Mouse (Mus musculus) liver, embryonic 13.5 days (tissue): ENCODE results near the gene 2610528A11Rik. TPM values are rescaled to one million over a fixed set of nuclear protein-coding genes. Genes with fewer than 3 reads are reported as not detected.

Experiments
- ATAC-seq: fragments of 200-750 bp; cut with Nextera tagmentation; 2 replicates; pipeline ENCODE4 v1.8.0; 2017; ENCODE audit warnings: low read depth, mild to moderate bottlenecking, moderate number of reproducible peaks, moderate library complexity
- DNase-seq: peaks from one replicate; pipeline ENCODE4 v3.0.0; 2022
- H3K27ac ChIP-seq: fragments of 300-500 bp; sonication (generic); 2 replicates; pipeline ENCODE4 v1.5.1; 2015; ENCODE audit warnings: moderate library complexity, mild to moderate bottlenecking, inconsistent platforms
- H3K27me3 ChIP-seq: fragments of 300-500 bp; sonication (generic); 2 replicates; pipeline ENCODE4 v1.6.1; 2015; ENCODE audit warnings: mild to moderate bottlenecking, inconsistent platforms
- H3K36me3 ChIP-seq: fragments of 300-500 bp; sonication (generic); 2 replicates; pipeline ENCODE4 v1.6.1; 2015; ENCODE audit warnings: mild to moderate bottlenecking, inconsistent platforms
- H3K4me1 ChIP-seq: fragments of 300-500 bp; sonication (generic); replicated peaks from 2 replicates; pipeline ENCODE4 v1.6.1; 2015; ENCODE audit warnings: inconsistent platforms
- H3K4me2 ChIP-seq: fragments of 300-500 bp; sonication (generic); 2 replicates; pipeline ENCODE4 v1.6.1; 2015; ENCODE audit warnings: inconsistent platforms, mild to moderate bottlenecking, moderate library complexity
- H3K4me3 ChIP-seq: fragments of 300-500 bp; sonication (generic); replicated peaks from 2 replicates; pipeline ENCODE4 v1.5.1; 2015; ENCODE audit warnings: mild to moderate bottlenecking, inconsistent platforms
- H3K9ac ChIP-seq: fragments of 300-500 bp; sonication (generic); 2 replicates; pipeline ENCODE4 v1.6.1; 2015; ENCODE audit warnings: mild to moderate bottlenecking, inconsistent platforms
- H3K9me3 ChIP-seq: fragments of 300-500 bp; sonication (generic); replicated peaks from 2 replicates; pipeline ENCODE4 v1.6.1; 2016; ENCODE audit warnings: inconsistent platforms
- WGBS: fragments of 180-500 bp; shearing (Covaris S2); methylation state at CpG from one replicate; pipeline ENCODE4 v1.1.7; 2015; ENCODE audit not compliant: insufficient replicate concordance; 5-methylcytosine and 5-hydroxymethylcytosine counted together
- polyA plus RNA-seq: library from polyadenylated mRNA; unstranded; fragments of >200 nt; fragmentation: Nextera tagmentation; extraction: Ambion mirVana; gene quantifications from 2 replicates; pipeline ENCODE4 v1.2.1, GENCODE M21; 2015

The 2610528A11Rik gene
- polyA plus RNA-seq, 1 experiment from 2014 or later: 0.18 TPM

DNA sequence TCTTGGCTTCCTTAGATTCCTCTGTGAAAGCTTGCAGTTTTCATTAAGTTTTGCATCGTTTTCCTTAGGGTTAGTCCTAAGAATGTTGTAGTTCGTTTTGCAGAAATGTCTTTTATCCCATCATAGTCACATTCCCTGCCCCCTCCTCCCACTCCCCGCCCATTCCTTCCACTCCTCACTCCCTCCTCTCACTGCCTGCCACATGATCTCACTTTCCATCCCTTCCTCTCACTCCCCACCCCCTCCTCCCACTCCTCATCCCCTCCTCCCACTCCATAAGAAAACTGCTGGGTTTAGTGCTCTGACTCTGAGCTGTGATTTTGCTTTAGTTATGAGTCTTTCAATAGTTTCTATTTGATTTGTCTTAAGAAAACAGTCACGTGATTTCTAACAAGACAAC is 30.1 kb downstream of the 2610528A11Rik start:
- no peaks in the 10 kb centered on the region for H3K36me3 ChIP-seq
- no peak overlapping the region for H3K27ac ChIP-seq
- H3K4me1 ChIP-seq: no peaks in the 10 kb centered on the region
- DNase-seq (no peak), ATAC-seq (no peak)
- no peaks in the 10 kb centered on the region; the same call in 1 of the 2 replicates for H3K9me3 ChIP-seq
- H3K4me3 ChIP-seq: no peak overlapping the region
- no peaks in the 10 kb centered on the region for H3K27me3 ChIP-seq
- H3K9ac ChIP-seq: no peak overlapping the region
- no peak overlapping the region for H3K4me2 ChIP-seq
- WGBS: 16% methylated on average over 4 of the region's 4 CpGs

DNA sequence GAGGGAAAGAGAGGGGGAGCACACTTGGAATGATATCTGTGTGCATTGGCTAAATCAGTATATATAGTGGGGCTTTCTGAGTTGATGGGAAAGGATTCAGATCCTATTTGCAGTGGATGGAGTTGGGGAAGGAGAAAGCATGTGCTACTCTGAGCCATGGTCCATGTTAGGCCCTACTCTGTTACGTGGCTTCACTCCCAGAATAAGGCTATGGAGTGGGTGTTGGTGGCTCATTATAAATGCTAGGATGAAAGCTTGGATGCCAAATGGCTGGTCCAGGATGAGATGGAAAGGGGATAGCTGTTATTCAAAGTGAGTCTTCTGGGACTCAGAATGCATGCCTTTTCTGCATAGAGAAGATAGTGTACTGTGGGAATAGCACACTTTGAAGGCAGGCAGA is 33.1 kb downstream of the 2610528A11Rik start:
- 69% methylated on average over 1 of the region's 1 CpGs for WGBS
- Histone ChIP-seq H3K27me3 (no peaks in the 10 kb centered on the region), H3K4me2 (no peak overlapping the region), H3K27ac (no peak overlapping the region), H3K4me1 (no peaks in the 10 kb centered on the region), H3K36me3 (no peaks in the 10 kb centered on the region), H3K4me3 (no peak overlapping the region), H3K9ac (no peak overlapping the region), H3K9me3 (no peaks in the 10 kb centered on the region; the same call in 1 of the 2 replicates)
- no peak for ATAC-seq
- no peak for DNase-seq

DNA sequence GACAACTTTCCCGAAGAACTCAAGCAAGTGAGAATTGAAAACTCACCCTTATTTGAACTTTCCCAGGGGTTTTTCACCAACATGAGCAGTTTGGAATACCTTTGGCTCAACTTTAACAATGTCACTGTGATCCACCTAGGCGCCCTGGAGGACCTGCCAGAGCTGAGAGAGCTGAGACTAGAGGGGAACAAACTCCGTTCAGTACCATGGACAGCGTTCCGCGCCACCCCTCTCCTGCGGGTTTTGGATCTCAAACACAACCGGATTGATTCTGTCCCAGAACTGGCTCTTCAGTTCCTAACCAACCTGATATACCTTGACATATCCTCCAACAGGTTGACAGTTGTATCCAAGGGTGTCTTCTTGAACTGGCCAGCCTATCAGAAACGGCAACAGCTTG is 45.3 kb downstream of the 2610528A11Rik start:
- WGBS: 17% methylated on average over 9 of the region's 9 CpGs
- peak; percentile 3 for DNase-seq

DNA sequence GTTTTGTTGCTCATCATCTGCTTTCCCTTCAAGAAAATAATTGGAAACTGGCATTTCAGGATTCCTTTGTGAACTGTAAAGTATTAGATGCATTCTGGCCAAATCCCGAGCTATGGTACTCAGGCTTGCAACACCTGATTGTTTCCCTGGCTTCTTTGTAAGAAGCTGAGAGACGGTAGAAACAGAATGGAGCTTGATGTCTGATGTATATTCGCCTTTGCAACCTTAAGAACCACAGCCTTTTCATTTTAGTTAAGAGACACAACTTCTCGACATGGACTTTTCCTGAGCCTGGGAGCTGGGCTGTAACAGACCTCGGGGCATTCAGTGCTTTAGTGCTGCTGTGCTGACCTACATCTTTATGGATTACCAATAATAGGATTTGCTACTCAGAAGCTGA is 46.2 kb downstream of the 2610528A11Rik start, which contains the start of gene Lrit2:
Gene Lrit2 (plus strand): TSS at position 301 of the 400 bp plus-strand sequence.
- Histone ChIP-seq H3K4me2 (no peak within 1 kb of the TSS), H3K36me3 (no peaks in the 10 kb centered on the region), H3K9me3 (no peaks in the 10 kb centered on the region), H3K27me3 (no peaks in the 10 kb centered on the region), H3K4me1 (no peaks in the 10 kb centered on the region), H3K4me3 (no peak within 1 kb of the TSS), H3K9ac (no peak within 1 kb of the TSS), H3K27ac (no peak within 1 kb of the TSS)
- no peak for DNase-seq
- WGBS: 61% methylated on average over 5 of the region's 5 CpGs
- ATAC-seq: no peak

More for the DNA sequence above, 45.3 kb downstream of the 2610528A11Rik start:
- Histone ChIP-seq H3K4me3 (no peak overlapping the region), H3K4me1 (no peaks in the 10 kb centered on the region), H3K36me3 (no peaks in the 10 kb centered on the region), H3K9ac (no peak overlapping the region), H3K9me3 (no peaks in the 10 kb centered on the region), H3K4me2 (no peak overlapping the region), H3K27me3 (no peaks in the 10 kb centered on the region), H3K27ac (no peak overlapping the region)
- no peak for ATAC-seq

DNA sequence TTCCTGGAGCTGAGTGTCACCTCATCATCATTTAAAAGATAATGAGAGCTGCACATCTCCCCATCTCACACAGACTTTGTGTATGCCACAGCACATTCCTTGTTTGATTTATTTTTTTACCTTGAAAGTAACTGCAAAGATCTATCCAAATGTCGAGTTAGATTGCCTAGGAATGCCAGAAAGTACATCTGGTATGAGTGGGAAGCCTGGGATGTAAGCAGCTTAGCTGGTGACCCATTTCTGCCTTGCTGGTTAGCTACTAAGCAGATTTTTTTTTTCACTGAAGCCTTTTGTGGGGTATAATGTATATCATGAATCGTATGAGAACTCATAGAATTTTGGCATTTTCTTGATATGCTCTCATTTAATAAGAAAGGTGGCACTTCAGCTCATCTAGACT is 47.2 kb downstream of the 2610528A11Rik start:
- Histone ChIP-seq H3K4me3 (no peak overlapping the region), H3K9me3 (no peaks in the 10 kb centered on the region), H3K27ac (no peak overlapping the region), H3K4me1 (no peaks in the 10 kb centered on the region), H3K4me2 (no peak overlapping the region), H3K9ac (no peak overlapping the region), H3K36me3 (no peaks in the 10 kb centered on the region), H3K27me3 (no peaks in the 10 kb centered on the region)
- WGBS: 40% methylated on average over 2 of the region's 2 CpGs
- DNase-seq: no peak
- ATAC-seq: no peak

DNA sequence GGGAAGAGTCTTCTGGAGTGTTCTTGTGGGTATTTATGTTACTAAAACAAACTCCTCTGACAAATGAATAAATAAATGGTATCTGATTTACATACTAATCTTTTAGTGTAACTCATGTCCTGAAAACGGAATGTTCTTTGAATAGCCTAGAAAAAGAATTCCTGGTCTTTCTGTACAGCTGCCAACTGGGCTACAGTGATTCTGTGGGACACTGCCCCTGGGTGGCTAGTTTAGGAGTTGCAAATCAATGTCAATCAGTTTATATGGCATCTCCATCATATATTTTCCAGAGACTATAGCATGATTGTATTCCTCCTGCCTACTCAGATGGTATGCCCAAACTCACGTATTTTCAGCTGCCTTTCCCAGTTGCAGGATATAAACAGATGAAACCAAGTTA is 49.0 kb downstream of the 2610528A11Rik start:
- Histone ChIP-seq H3K36me3 (no peaks in the 10 kb centered on the region), H3K9me3 (no peaks in the 10 kb centered on the region), H3K27me3 (no peaks in the 10 kb centered on the region), H3K4me3 (no peak overlapping the region), H3K9ac (no peak overlapping the region), H3K4me2 (no peak overlapping the region), H3K27ac (no peak overlapping the region), H3K4me1 (no peaks in the 10 kb centered on the region)
- no peak for DNase-seq
- WGBS: 38% methylated on average over 2 of the region's 2 CpGs
- ATAC-seq: no peak

Other genes starting within 250 kb of the 2610528A11Rik start
- 5.7 and 6.4 TPM in 2 replicates for gene Ccser2, start 145.2 kb downstream of the 2610528A11Rik start, polyA plus RNA-seq
- not detected in 2 replicates for gene Rgr, start 65.1 kb downstream of the 2610528A11Rik start, polyA plus RNA-seq
- gene Lrit1, start 59.2 kb downstream of the 2610528A11Rik start, polyA plus RNA-seq: not detected in 2 replicates
- not detected in 2 replicates for gene Lrit2, start 46.1 kb downstream of the 2610528A11Rik start, polyA plus RNA-seq
- gene Cdhr1, start 15.7 kb downstream of the 2610528A11Rik start, polyA plus RNA-seq: 0.03 TPM in 1 of 2 replicates, not detected in the other
- 265 and 293 TPM in 2 replicates for gene Ghitm, start 21.2 kb upstream of the 2610528A11Rik start, polyA plus RNA-seq